Mouse (Mus musculus): Measurements from ENCODE around the gene Hipk2.
"Not testable (repeated sequence)": the region's sequence is repeated elsewhere in the genome, so short reads cannot be mapped to it uniquely, and the experiment has no call there.

Hipk2 gene

GRCm38 (mm10) chr6:38691052-38691451 lies 184.9 kb downstream of the Hipk2 start:
- no peak for DNase-seq

GRCm38 (mm10) chr6:38690615-38691014 lies 185.3 kb downstream of the Hipk2 start:
- no peak for DNase-seq

- no peak for DNase-seq
These were observed 187.1 kb downstream of the Hipk2 start for GRCm38 (mm10) chr6:38688841-38689240.

- no peak for DNase-seq
These were observed 188.7 kb downstream of the Hipk2 start for GRCm38 (mm10) chr6:38687216-38687615.

GRCm38 (mm10) chr6:38682532-38682931 lies 193.4 kb downstream of the Hipk2 start:
- DNase-seq, result no peak

- DNase-seq, result no peak
These were observed 198.3 kb downstream of the Hipk2 start for GRCm38 (mm10) chr6:38677629-38678028.

GRCm38 (mm10) chr6:38676723-38677122 lies 199.2 kb downstream of the Hipk2 start:
- DNase-seq, result no peak

- no peak for DNase-seq
These were observed 199.7 kb downstream of the Hipk2 start for GRCm38 (mm10) chr6:38676217-38676616.

- no peak for DNase-seq
These were observed 204.0 kb downstream of the Hipk2 start for GRCm38 (mm10) chr6:38672011-38672410.

- no peak for DNase-seq
These were observed 204.7 kb downstream of the Hipk2 start for GRCm38 (mm10) chr6:38671270-38671669.

- DNase-seq, result not testable (repeated sequence)
These were observed 205.5 kb downstream of the Hipk2 start for GRCm38 (mm10) chr6:38670488-38670887.

- no peak for DNase-seq
These were observed 206.4 kb downstream of the Hipk2 start for GRCm38 (mm10) chr6:38669580-38669979.

GRCm38 (mm10) chr6:38662714-38663615 lies 213.0 kb downstream of the Hipk2 start, which contains the start of gene Clec2l:
Clec2l (plus strand) TSS chr6:38663069.
- DNase-seq, result no peak

GRCm38 (mm10) chr6:38661626-38662025 lies 214.3 kb downstream of the Hipk2 start:
- no peak for DNase-seq

GRCm38 (mm10) chr6:38650263-38650937 lies 225.6 kb downstream of the Hipk2 start:
- peak; percentile 30 for DNase-seq

GRCm38 (mm10) chr6:38649545-38649944 lies 226.4 kb downstream of the Hipk2 start:
- DNase-seq, result no peak
